ENCODE assay signal across 15 mouse cellular contexts in the genomic region with DNA sequence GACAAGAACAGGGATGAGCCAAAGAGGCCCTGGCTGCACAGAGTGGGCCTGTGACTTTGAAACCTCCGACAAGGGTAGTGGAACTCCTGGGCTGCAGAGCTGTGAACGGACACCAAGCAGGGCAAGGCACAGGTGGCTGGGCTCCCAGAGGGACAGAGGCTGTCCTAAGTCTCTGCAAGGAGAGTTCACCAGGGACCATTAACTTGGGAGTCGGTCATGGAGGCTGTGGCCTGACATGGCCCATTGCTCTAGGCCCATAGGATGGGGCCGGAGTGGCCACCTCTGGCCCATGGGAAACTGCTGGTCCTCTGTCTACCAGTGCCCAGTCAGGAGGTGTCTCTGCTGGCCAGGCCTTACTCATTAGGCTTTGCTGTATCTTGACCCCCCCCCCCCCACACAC. TPM values are rescaled to one million over a fixed set of nuclear protein-coding genes. Genes with fewer than 3 reads are reported as not detected.
"Had no signal": no experiment of that assay in that cellular context is flagged by ENCODE, and none has a peak within 500 bp of the region (broad histone marks: within the 10 kb centered on the region; RNA-seq: fewer than 3 reads in every experiment).

No protein-coding gene starts in this region.

- DNase-seq: kidney, adult 18-20 months; left cerebral cortex, postnatal 4 days; lung, embryonic 14.5 days; lung, postnatal 10 days; lung, postnatal 4 days; retina, postnatal 1 day; right cerebral cortex, postnatal 4 days; spleen, adult 18-20 months; thymus, postnatal 36 days had no signal

- ATAC-seq: liver, embryonic 12.5 days; midbrain, embryonic 16.5 days had no signal

- H3K4me2 ChIP-seq: limb, embryonic 15.5 days; liver, embryonic 12.5 days; lung, embryonic 14.5 days; midbrain, embryonic 11.5 days; stomach, embryonic 15.5 days had no signal

- H3K4me3 ChIP-seq: limb, embryonic 15.5 days; liver, embryonic 12.5 days; stomach, embryonic 15.5 days had no signal

- H3K27me3 ChIP-seq: limb, embryonic 15.5 days; stomach, embryonic 15.5 days had no signal

- H3K27ac ChIP-seq: limb, embryonic 15.5 days; liver, embryonic 12.5 days; stomach, embryonic 15.5 days had no signal

- H3K36me3 ChIP-seq: limb, embryonic 15.5 days; liver, embryonic 12.5 days; stomach, embryonic 15.5 days had no signal

- H3K9me3 ChIP-seq: limb, embryonic 15.5 days; liver, embryonic 12.5 days; stomach, embryonic 15.5 days had no signal

- H3K9ac ChIP-seq: limb, embryonic 15.5 days; liver, embryonic 12.5 days; stomach, embryonic 15.5 days had no signal

RNA-seq across cellular contexts. Expression of a gene that starts 6.2 kb away (rescaled TPM):
- total RNA-seq: megakaryocyte, adult 5-6 weeks had no signal
